Mouse (Mus musculus) heart, embryonic 15.5 days (tissue): ENCODE results near the gene Gm12184. TPM values are rescaled to one million over a fixed set of nuclear protein-coding genes. Genes with fewer than 3 reads are reported as not detected.

Experiments
- ATAC-seq: fragments of 200-750 bp; cut with Nextera tagmentation; replicated peaks from 2 replicates; pipeline ENCODE4 v1.8.0; 2017; ENCODE audit warnings: low read depth, moderate TSS enrichment; ENCODE audit not compliant: insufficient number of reproducible peaks, insufficient read depth, low FRiP score
- H3K27ac ChIP-seq: fragments of 300-500 bp; sonication (generic); 2 replicates; pipeline ENCODE4 v1.5.1; 2015; ENCODE audit warnings: mild to moderate bottlenecking, inconsistent platforms
- H3K27me3 ChIP-seq: fragments of 300-500 bp; sonication (generic); 2 replicates; pipeline ENCODE4 v1.6.1; 2015; ENCODE audit warnings: inconsistent platforms
- H3K36me3 ChIP-seq: fragments of 300-500 bp; sonication (generic); 2 replicates; pipeline ENCODE4 v1.6.1; 2015; ENCODE audit warnings: mild to moderate bottlenecking, inconsistent platforms
- H3K4me1 ChIP-seq: fragments of 300-500 bp; sonication (generic); replicated peaks from 2 replicates; pipeline ENCODE4 v1.6.1; 2015; ENCODE audit warnings: inconsistent platforms
- H3K4me2 ChIP-seq: fragments of 300-500 bp; sonication (generic); 2 replicates; pipeline ENCODE4 v1.6.1; 2015; ENCODE audit warnings: inconsistent platforms, mild to moderate bottlenecking, moderate library complexity
- H3K4me3 ChIP-seq: fragments of 300-500 bp; sonication (generic); 2 replicates; pipeline ENCODE4 v1.5.1; 2015; ENCODE audit warnings: mild to moderate bottlenecking, inconsistent platforms
- H3K9ac ChIP-seq: fragments of 300-500 bp; sonication (generic); 2 replicates; pipeline ENCODE4 v1.6.1; 2015; ENCODE audit warnings: mild to moderate bottlenecking, inconsistent platforms
- H3K9me3 ChIP-seq: fragments of 300-500 bp; sonication (generic); replicated peaks from 2 replicates; pipeline ENCODE4 v1.6.1; 2016; ENCODE audit warnings: inconsistent platforms
- WGBS: fragments of 180-500 bp; shearing (Covaris S2); methylation state at CpG from one replicate; pipeline ENCODE4 v1.1.7; 2015; ENCODE audit warnings: mixed read lengths; 5-methylcytosine and 5-hydroxymethylcytosine counted together
- polyA plus RNA-seq: library from polyadenylated mRNA; unstranded; fragments of >200 nt; fragmentation: Nextera tagmentation; extraction: Ambion mirVana; gene quantifications from 2 replicates; pipeline ENCODE4 v1.2.1, GENCODE M21; 2015

The Gm12184 gene
- polyA plus RNA-seq, 1 experiment from 2014 or later, result 3.2 TPM

- Histone ChIP-seq H3K4me3 (no peak overlapping the region), H3K27ac (no peak overlapping the region), H3K9me3 (no peaks in the 10 kb centered on the region), H3K27me3 (0 out of 2 replicates have a peak, but pooled peaks cover 13% of the 10 kb centered on the region), H3K36me3 (no peaks in the 10 kb centered on the region), H3K9ac (no peak overlapping the region), H3K4me1 (peaks cover 17% of the 10 kb centered on the region), H3K4me2 (no peak overlapping the region)
- WGBS, result 66% methylated on average over 6 of the region's 6 CpGs
- no peak for ATAC-seq
Observed at GRCm38 (mm10) chr11:48835923-48836322, 9.5 kb upstream of the Gm12184 start.

GRCm38 (mm10) chr11:48833731-48834639, 7.5 kb upstream of the Gm12184 start:
- H3K36me3 ChIP-seq, result no peaks in the 10 kb centered on the region
- peak overlapping the region; percentile 63 for H3K4me3 ChIP-seq
- H3K4me1 ChIP-seq, result peaks cover 22% of the 10 kb centered on the region
- WGBS, result 1% methylated on average over 30 of the region's 30 CpGs
- peak overlapping the region; percentile 74 for H3K27ac ChIP-seq
- no peaks in the 10 kb centered on the region for H3K9me3 ChIP-seq
- peak overlapping the region; percentile 64 for H3K4me2 ChIP-seq
- ATAC-seq, result peak; percentile 83
- 0 out of 2 replicates have a peak, but pooled peaks cover 9% of the 10 kb centered on the region for H3K27me3 ChIP-seq
- peak overlapping the region; percentile 58 for H3K9ac ChIP-seq

GRCm38 (mm10) chr11:48833078-48833730, 6.7 kb upstream of the Gm12184 start:
- Histone ChIP-seq H3K4me3 (peak overlapping the region; percentile 63), H3K4me1 (peaks cover 16% of the 10 kb centered on the region), H3K9me3 (no peaks in the 10 kb centered on the region), H3K27me3 (0 out of 2 replicates have a peak, but pooled peaks cover 9% of the 10 kb centered on the region), H3K9ac (no peak overlapping the region), H3K36me3 (no peaks in the 10 kb centered on the region), H3K4me2 (peak overlapping the region; percentile 64), H3K27ac (peak overlapping the region; percentile 74; the same call in 1 of the 2 replicates)
- ATAC-seq, result no peak
- 39% methylated on average over 9 of the region's 9 CpGs for WGBS

- H3K27ac ChIP-seq, result no peak overlapping the region
- H3K9me3 ChIP-seq, result no peaks in the 10 kb centered on the region
- no peak overlapping the region for H3K9ac ChIP-seq
- H3K4me3 ChIP-seq, result no peak overlapping the region
- H3K36me3 ChIP-seq, result no peaks in the 10 kb centered on the region
- WGBS, result 75% methylated on average over 2 of the region's 2 CpGs
- peaks cover 11% of the 10 kb centered on the region for H3K4me1 ChIP-seq
- 0 out of 2 replicates have a peak, but pooled peaks cover 1% of the 10 kb centered on the region for H3K27me3 ChIP-seq
- ATAC-seq, result no peak
- no peak overlapping the region for H3K4me2 ChIP-seq
Observed at GRCm38 (mm10) chr11:48831273-48831672, 4.8 kb upstream of the Gm12184 start.

GRCm38 (mm10) chr11:48830279-48830678, 3.8 kb upstream of the Gm12184 start:
- no peak overlapping the region for H3K27ac ChIP-seq
- 30% methylated on average over 2 of the region's 2 CpGs for WGBS
- H3K36me3 ChIP-seq, result no peaks in the 10 kb centered on the region
- no peak overlapping the region for H3K4me3 ChIP-seq
- no peaks in the 10 kb centered on the region for H3K27me3 ChIP-seq
- no peak for ATAC-seq
- peaks cover 11% of the 10 kb centered on the region for H3K4me1 ChIP-seq
- H3K4me2 ChIP-seq, result no peak overlapping the region
- no peak overlapping the region for H3K9ac ChIP-seq
- no peaks in the 10 kb centered on the region for H3K9me3 ChIP-seq

- Histone ChIP-seq H3K4me2 (no peak overlapping the region), H3K4me1 (peaks cover 20% of the 10 kb centered on the region), H3K27ac (no peak overlapping the region), H3K9ac (no peak overlapping the region), H3K9me3 (no peaks in the 10 kb centered on the region), H3K4me3 (no peak overlapping the region), H3K36me3 (no peaks in the 10 kb centered on the region), H3K27me3 (peaks cover 5% of the 10 kb centered on the region; the same call in 1 of the 2 replicates)
- WGBS, result 68% methylated on average over 6 of the region's 6 CpGs
- ATAC-seq, result no peak
Observed at GRCm38 (mm10) chr11:48827926-48828325, 1.5 kb upstream of the Gm12184 start.

- H3K4me1 ChIP-seq, result peaks cover 18% of the 10 kb centered on the region
- ATAC-seq, result no peak
- H3K9me3 ChIP-seq, result no peaks in the 10 kb centered on the region
- H3K4me3 ChIP-seq, result peak overlapping the region; percentile 57
- peak overlapping the region; percentile 75 for H3K27ac ChIP-seq
- 2% methylated on average over 6 of the region's 6 CpGs for WGBS
- no peaks in the 10 kb centered on the region for H3K36me3 ChIP-seq
- peak overlapping the region; percentile 70 for H3K4me2 ChIP-seq
- peaks cover 5% of the 10 kb centered on the region; the same call in 1 of the 2 replicates for H3K27me3 ChIP-seq
- peak overlapping the region; percentile 44 for H3K9ac ChIP-seq
Observed at GRCm38 (mm10) chr11:48826752-48827096, 269 bp upstream of the Gm12184 start.

- Histone ChIP-seq H3K4me3 (peak overlapping the region; percentile 51), H3K36me3 (no peaks in the 10 kb centered on the region), H3K27me3 (peaks cover 5% of the 10 kb centered on the region; the same call in 1 of the 2 replicates), H3K4me2 (peak overlapping the region; percentile 75), H3K4me1 (peaks cover 13% of the 10 kb centered on the region), H3K9ac (peak overlapping the region; percentile 15), H3K27ac (no peak overlapping the region), H3K9me3 (no peaks in the 10 kb centered on the region)
- ATAC-seq, result no peak
- WGBS, result 8% methylated on average over 22 of the region's 22 CpGs
Observed at GRCm38 (mm10) chr11:48824311-48824830, 2.1 kb downstream of the Gm12184 start.

GRCm38 (mm10) chr11:48823536-48823972, 2.9 kb downstream of the Gm12184 start:
- H3K4me3 ChIP-seq, result peak overlapping the region; percentile 51
- peak overlapping the region; percentile 15 for H3K9ac ChIP-seq
- H3K36me3 ChIP-seq, result no peaks in the 10 kb centered on the region
- peaks cover 15% of the 10 kb centered on the region for H3K4me1 ChIP-seq
- no peaks in the 10 kb centered on the region for H3K9me3 ChIP-seq
- peaks cover 5% of the 10 kb centered on the region; the same call in 1 of the 2 replicates for H3K27me3 ChIP-seq
- H3K4me2 ChIP-seq, result peak overlapping the region; percentile 75
- WGBS, result 2% methylated on average over 15 of the region's 15 CpGs
- ATAC-seq, result no peak
- no peak overlapping the region for H3K27ac ChIP-seq

GRCm38 (mm10) chr11:48822768-48823512, 3.5 kb downstream of the Gm12184 start:
- peak overlapping the region; percentile 51 for H3K4me3 ChIP-seq
- ATAC-seq, result no peak
- no peak overlapping the region for H3K9ac ChIP-seq
- no peaks in the 10 kb centered on the region for H3K9me3 ChIP-seq
- H3K4me1 ChIP-seq, result peaks cover 15% of the 10 kb centered on the region
- WGBS, result 37% methylated on average over 14 of the region's 14 CpGs
- peaks cover 5% of the 10 kb centered on the region; the same call in 1 of the 2 replicates for H3K27me3 ChIP-seq
- H3K4me2 ChIP-seq, result peak overlapping the region; percentile 75
- no peak overlapping the region for H3K27ac ChIP-seq
- H3K36me3 ChIP-seq, result no peaks in the 10 kb centered on the region
